Mouse (Mus musculus) olfactory bulb, adult 2 months (tissue): ENCODE results near the gene Rpl34.

Experiments
- CTCF ChIP-seq: fragments of 200-500 bp; IDR thresholded peaks from 2 replicates; pipeline ENCODE4 v1.5.1; 2012; ENCODE audit warnings: low read depth, mild to moderate bottlenecking, low read length, moderate library complexity; ENCODE audit not compliant: insufficient read depth
- POLR2A ChIP-seq: fragments of 200-500 bp; IDR thresholded peaks from 2 replicates; pipeline ENCODE4 v1.6.1; 2012; ENCODE audit warnings: mild to moderate bottlenecking, low read depth, low read length, moderate library complexity; ENCODE audit not compliant: insufficient read depth

- TF ChIP-seq CTCF (no peak), POLR2A (no peak)
Observed at GRCm38 (mm10) chr3:130689630-130690029, 40.6 kb downstream of the Rpl34 start.
